Mouse (Mus musculus) heart, embryonic 15.5 days (tissue): ENCODE results near the gene Gpr65. TPM values are rescaled to one million over a fixed set of nuclear protein-coding genes. Genes with fewer than 3 reads are reported as not detected.
"Not testable (repeated sequence)": the region's sequence is repeated elsewhere in the genome, so short reads cannot be mapped to it uniquely, and the experiment has no call there.

Experiments used
- ATAC-seq: fragments of 200-750 bp; cut with Nextera tagmentation; replicated peaks from 2 replicates; pipeline ENCODE4 v1.8.0; 2017; ENCODE audit warnings: low read depth, moderate TSS enrichment; ENCODE audit not compliant: insufficient number of reproducible peaks, insufficient read depth, low FRiP score
- H3K27ac ChIP-seq: fragments of 300-500 bp; sonication (generic); 2 replicates; pipeline ENCODE4 v1.5.1; 2015; ENCODE audit warnings: mild to moderate bottlenecking, inconsistent platforms
- H3K27me3 ChIP-seq: fragments of 300-500 bp; sonication (generic); 2 replicates; pipeline ENCODE4 v1.6.1; 2015; ENCODE audit warnings: inconsistent platforms
- H3K36me3 ChIP-seq: fragments of 300-500 bp; sonication (generic); 2 replicates; pipeline ENCODE4 v1.6.1; 2015; ENCODE audit warnings: mild to moderate bottlenecking, inconsistent platforms
- H3K4me1 ChIP-seq: fragments of 300-500 bp; sonication (generic); replicated peaks from 2 replicates; pipeline ENCODE4 v1.6.1; 2015; ENCODE audit warnings: inconsistent platforms
- H3K4me2 ChIP-seq: fragments of 300-500 bp; sonication (generic); 2 replicates; pipeline ENCODE4 v1.6.1; 2015; ENCODE audit warnings: inconsistent platforms, mild to moderate bottlenecking, moderate library complexity
- H3K4me3 ChIP-seq: fragments of 300-500 bp; sonication (generic); 2 replicates; pipeline ENCODE4 v1.5.1; 2015; ENCODE audit warnings: mild to moderate bottlenecking, inconsistent platforms
- H3K9ac ChIP-seq: fragments of 300-500 bp; sonication (generic); 2 replicates; pipeline ENCODE4 v1.6.1; 2015; ENCODE audit warnings: mild to moderate bottlenecking, inconsistent platforms
- H3K9me3 ChIP-seq: fragments of 300-500 bp; sonication (generic); replicated peaks from 2 replicates; pipeline ENCODE4 v1.6.1; 2016; ENCODE audit warnings: inconsistent platforms
- WGBS: fragments of 180-500 bp; shearing (Covaris S2); methylation state at CpG from one replicate; pipeline ENCODE4 v1.1.7; 2015; ENCODE audit warnings: mixed read lengths; 5-methylcytosine and 5-hydroxymethylcytosine counted together
- polyA plus RNA-seq: library from polyadenylated mRNA; unstranded; fragments of >200 nt; fragmentation: Nextera tagmentation; extraction: Ambion mirVana; gene quantifications from 2 replicates; pipeline ENCODE4 v1.2.1, GENCODE M21; 2015

Gpr65 gene
- 1.4 and 2.7 TPM in 2 replicates for polyA plus RNA-seq

GRCm38 (mm10) chr12:98268441-98269369 lies at the start of gene Gpr65:
Gpr65 (plus strand) TSS chr12:98268635.
- WGBS, result 83% methylated on average over 13 of the region's 13 CpGs
- Histone ChIP-seq H3K9me3 (no peaks in the 10 kb centered on the region), H3K4me2 (no peak within 1 kb of the TSS), H3K4me1 (no peaks in the 10 kb centered on the region), H3K36me3 (no peaks in the 10 kb centered on the region), H3K4me3 (peak within 1 kb of the TSS; percentile 11; the same call in 1 of the 2 replicates), H3K27ac (no peak within 1 kb of the TSS), H3K9ac (no peak within 1 kb of the TSS), H3K27me3 (no peaks in the 10 kb centered on the region)
- ATAC-seq, result no peak

- ATAC-seq, result no peak
- Histone ChIP-seq H3K9ac (no peak overlapping the region), H3K4me2 (no peak overlapping the region), H3K36me3 (peaks cover 11% of the 10 kb centered on the region), H3K4me3 (no peak overlapping the region), H3K27ac (no peak overlapping the region), H3K27me3 (no peaks in the 10 kb centered on the region), H3K4me1 (no peaks in the 10 kb centered on the region), H3K9me3 (no peaks in the 10 kb centered on the region)
- 81% methylated on average over 5 of the region's 5 CpGs for whole genome bisulfite sequencing
Observed at GRCm38 (mm10) chr12:98223286-98223685, 45.1 kb upstream of the Gpr65 start.

GRCm38 (mm10) chr12:98227037-98227436 lies 41.4 kb upstream of the Gpr65 start:
- Histone ChIP-seq H3K9me3 (no peaks in the 10 kb centered on the region), H3K27ac (no peak overlapping the region), H3K4me2 (no peak overlapping the region), H3K4me3 (no peak overlapping the region), H3K9ac (no peak overlapping the region), H3K4me1 (no peaks in the 10 kb centered on the region), H3K27me3 (no peaks in the 10 kb centered on the region), H3K36me3 (peaks cover 11% of the 10 kb centered on the region)
- 82% methylated on average over 2 of the region's 2 CpGs for WGBS
- no peak for ATAC-seq

- H3K4me2 ChIP-seq, H3K4me1 ChIP-seq, H3K4me3 ChIP-seq, H3K9me3 ChIP-seq, H3K9ac ChIP-seq, ATAC-seq, H3K36me3 ChIP-seq, H3K27ac ChIP-seq, H3K27me3 ChIP-seq: not testable (repeated sequence)
- WGBS, result 79% methylated on average over 6 of the region's 6 CpGs
Observed at GRCm38 (mm10) chr12:98238478-98238877, 30.0 kb upstream of the Gpr65 start.

- 76% methylated on average over 4 of the region's 4 CpGs for WGBS
- Histone ChIP-seq H3K27ac (no peak overlapping the region), H3K9ac (no peak overlapping the region), H3K4me1 (no peaks in the 10 kb centered on the region), H3K9me3 (no peaks in the 10 kb centered on the region), H3K36me3 (no peaks in the 10 kb centered on the region), H3K27me3 (no peaks in the 10 kb centered on the region), H3K4me3 (no peak overlapping the region), H3K4me2 (no peak overlapping the region)
- no peak for ATAC-seq
Observed at GRCm38 (mm10) chr12:98244161-98244560, 24.3 kb upstream of the Gpr65 start.

GRCm38 (mm10) chr12:98244865-98245264 lies 23.6 kb upstream of the Gpr65 start:
- H3K36me3 ChIP-seq, result no peaks in the 10 kb centered on the region
- H3K4me2 ChIP-seq, result no peak overlapping the region
- no peaks in the 10 kb centered on the region for H3K27me3 ChIP-seq
- no peak overlapping the region for H3K4me3 ChIP-seq
- H3K4me1 ChIP-seq, result no peaks in the 10 kb centered on the region
- WGBS, result 90% methylated on average over 5 of the region's 5 CpGs
- H3K27ac ChIP-seq, result no peak overlapping the region
- H3K9me3 ChIP-seq, result no peaks in the 10 kb centered on the region
- no peak for ATAC-seq
- no peak overlapping the region for H3K9ac ChIP-seq

GRCm38 (mm10) chr12:98246835-98247234 lies 21.6 kb upstream of the Gpr65 start:
- no peak for ATAC-seq
- 40% methylated on average over 4 of the region's 4 CpGs for WGBS
- H3K9ac ChIP-seq, result no peak overlapping the region

GRCm38 (mm10) chr12:98249671-98250070 lies 18.8 kb upstream of the Gpr65 start:
- H3K9me3 ChIP-seq, result no peaks in the 10 kb centered on the region
- no peak overlapping the region for H3K27ac ChIP-seq
- no peaks in the 10 kb centered on the region; the same call in 1 of the 2 replicates for H3K36me3 ChIP-seq
- no peak overlapping the region for H3K4me3 ChIP-seq
- no peak overlapping the region for H3K4me2 ChIP-seq
- 69% methylated on average over 3 of the region's 3 CpGs for WGBS
- H3K4me1 ChIP-seq, result no peaks in the 10 kb centered on the region
- H3K27me3 ChIP-seq, result no peaks in the 10 kb centered on the region
- no peak for ATAC-seq
- no peak overlapping the region for H3K9ac ChIP-seq

More at GRCm38 (mm10) chr12:98246835-98247234, 21.6 kb upstream of the Gpr65 start:
- Histone ChIP-seq H3K4me1 (no peaks in the 10 kb centered on the region), H3K4me2 (no peak overlapping the region), H3K9me3 (no peaks in the 10 kb centered on the region), H3K36me3 (no peaks in the 10 kb centered on the region; the same call in 1 of the 2 replicates), H3K4me3 (no peak overlapping the region), H3K27me3 (no peaks in the 10 kb centered on the region), H3K27ac (no peak overlapping the region)

- H3K27me3 ChIP-seq, result no peaks in the 10 kb centered on the region
- H3K36me3 ChIP-seq, result no peaks in the 10 kb centered on the region; the same call in 1 of the 2 replicates
- ATAC-seq, result no peak
- H3K4me2 ChIP-seq, result no peak overlapping the region
- H3K9ac ChIP-seq, result no peak overlapping the region
- H3K4me1 ChIP-seq, result no peaks in the 10 kb centered on the region
- no peaks in the 10 kb centered on the region for H3K9me3 ChIP-seq
- WGBS, result 86% methylated on average over 8 of the region's 8 CpGs
- H3K27ac ChIP-seq, result no peak overlapping the region
- no peak overlapping the region for H3K4me3 ChIP-seq
Observed at GRCm38 (mm10) chr12:98250327-98250726, 18.1 kb upstream of the Gpr65 start.

- no peaks in the 10 kb centered on the region; the same call in 1 of the 2 replicates for H3K36me3 ChIP-seq
- H3K27me3 ChIP-seq, result no peaks in the 10 kb centered on the region
- H3K9me3 ChIP-seq, result no peaks in the 10 kb centered on the region
- 73% methylated on average over 2 of the region's 2 CpGs for WGBS
- H3K27ac ChIP-seq, result no peak overlapping the region
- H3K4me1 ChIP-seq, result peaks cover 3% of the 10 kb centered on the region
- ATAC-seq, result no peak
- no peak overlapping the region for H3K9ac ChIP-seq
- H3K4me2 ChIP-seq, result no peak overlapping the region
- no peak overlapping the region for H3K4me3 ChIP-seq
Observed at GRCm38 (mm10) chr12:98252417-98252816, 16.0 kb upstream of the Gpr65 start.

- H3K4me2 ChIP-seq, result no peak overlapping the region
- no peak overlapping the region for H3K27ac ChIP-seq
- no peak overlapping the region for H3K4me3 ChIP-seq
- peaks cover 8% of the 10 kb centered on the region for H3K4me1 ChIP-seq
- H3K36me3 ChIP-seq, result no peaks in the 10 kb centered on the region; the same call in 1 of the 2 replicates
- no peak for ATAC-seq
- H3K9ac ChIP-seq, result no peak overlapping the region
- WGBS, result 74% methylated on average over 13 of the region's 13 CpGs
- H3K9me3 ChIP-seq, result no peaks in the 10 kb centered on the region
- no peaks in the 10 kb centered on the region for H3K27me3 ChIP-seq
Observed at GRCm38 (mm10) chr12:98255373-98255995, 13.0 kb upstream of the Gpr65 start.
